Mouse (Mus musculus): ENCODE results near the gene Anp32a.

- TF ChIP-seq CTCF (IDR thresholded peaks at IDR 0.05; ENCODE audit: low read depth, low read length) (no peak), POLR2A (IDR thresholded peaks at IDR 0.05; ENCODE audit: extremely low read depth, insufficient read depth, low read length) (no peak)
Measured at GRCm38 (mm10) chr9:62385062-62385461, 44.0 kb downstream of the Anp32a start.

Measured in liver, adult 2 months (tissue).